Mouse (Mus musculus) adrenal gland, adult 2 months (tissue): Measurements from ENCODE around the gene Mrpl46. TPM values are rescaled to one million over a fixed set of nuclear protein-coding genes. Genes with fewer than 3 reads are reported as not detected.

ENCODE experiments used
- DNase-seq: peaks from one replicate; pipeline ENCODE4 v3.0.0; 2021
- long read RNA-seq: library from polyadenylated mRNA; stranded (forward); transcript quantifications from one replicate; pipeline ENCODE4 v2.0.0, GENCODE M21; 2021
- polyA plus RNA-seq: library from polyadenylated mRNA; depleted of rRNA; stranded (reverse); fragments of >200 nt; gene quantifications from 2 replicates; pipeline ENCODE4 v1.2.3, GENCODE M21; 2012; rRNA removed
- total RNA-seq, 2 experiments: library from RNA; stranded (reverse); gene quantifications; 2 replicates each; pipeline ENCODE4 v1.2.3; 2021

Gene Mrpl46
- total RNA-seq (10 to 100 TPM; 39.3 to 52.6 TPM), polyA plus RNA-seq (11.6 and 13.5 TPM in 2 replicates)
- long read RNA-seq, transcript Mrpl46-201 (4 exons, 1,134 nt) = major isoform, 42 of 43 reads
- long read RNA-seq, partial matches to known transcripts = 1 of 43 reads
- long read RNA-seq, other reads (novel, unspliced or antisense) = 0 of 43 reads

GRCm38 (mm10) chr7:78782639-78783581 is at the start of gene Mrpl46, which contains the start of gene Mrps11:
Gene Mrpl46 (minus strand): TSS chr7:78783531.
Gene Mrps11 (plus strand): TSS chr7:78783119.
- peak; percentile 90 for DNase-seq

DNA sequence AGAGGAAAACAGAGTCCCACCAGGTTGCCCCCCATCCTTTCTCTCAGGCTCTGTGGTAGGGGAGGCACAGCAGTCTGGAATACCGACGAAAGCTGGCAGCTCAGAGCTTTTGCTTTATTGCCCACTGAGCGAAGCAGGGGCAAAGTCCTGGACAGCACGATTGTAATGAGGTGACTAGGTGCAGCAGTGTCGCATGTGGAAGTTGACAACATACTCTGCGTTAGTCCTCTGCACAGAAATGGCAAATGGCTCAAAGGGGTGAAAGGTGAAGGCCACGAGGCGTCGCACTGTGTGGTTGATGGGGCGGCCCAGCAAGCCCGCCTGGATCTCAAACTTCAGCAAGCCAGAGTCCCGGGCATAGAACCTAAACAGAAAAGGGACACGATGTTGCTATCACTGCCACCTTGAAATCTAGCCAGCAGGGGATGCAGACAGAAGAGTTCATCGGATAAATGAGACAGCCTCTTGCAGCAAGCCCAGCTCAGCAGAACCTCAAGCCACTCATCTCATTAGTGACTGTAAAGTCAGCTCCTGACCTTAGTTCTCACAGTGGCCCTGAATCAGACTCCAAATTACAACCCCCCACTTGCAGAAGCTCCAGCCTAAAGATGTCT is 44.5 kb upstream of the Mrpl46 start:
- DNase-seq = peak; percentile 55

DNA sequence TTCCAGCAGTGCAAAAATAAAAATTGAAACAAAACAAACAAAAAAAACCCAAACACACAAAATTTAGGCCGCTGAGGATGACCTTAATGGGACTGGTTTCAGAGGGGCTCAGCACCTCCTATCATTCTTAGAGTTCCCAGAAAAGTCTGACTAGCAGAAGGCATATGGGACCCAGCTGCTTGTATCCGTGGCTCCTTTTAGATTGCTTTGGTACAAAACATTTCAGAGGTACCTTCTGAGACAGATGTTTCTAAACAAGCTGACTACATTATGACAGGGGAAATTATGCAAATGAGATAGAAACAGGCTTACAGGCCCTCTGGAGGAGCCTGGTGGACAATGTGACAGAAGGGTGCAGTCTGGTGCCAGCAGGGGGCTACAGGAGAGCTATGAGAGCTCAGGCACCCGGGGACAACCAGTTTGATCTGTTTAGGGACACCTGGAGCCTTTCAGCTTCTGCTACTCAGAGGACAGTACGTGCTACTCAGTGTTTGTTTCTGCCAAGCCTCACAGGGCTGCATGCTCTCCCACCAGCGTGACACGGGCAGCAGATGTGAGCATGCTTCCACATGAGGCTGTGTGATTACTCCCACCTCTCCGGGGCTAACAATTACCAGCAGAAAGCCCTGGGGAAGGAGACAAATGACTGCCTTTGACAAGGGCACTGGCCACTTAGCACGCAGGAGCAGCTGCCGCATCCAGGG is 43.5 kb upstream of the Mrpl46 start:
- DNase-seq = no peak

DNA sequence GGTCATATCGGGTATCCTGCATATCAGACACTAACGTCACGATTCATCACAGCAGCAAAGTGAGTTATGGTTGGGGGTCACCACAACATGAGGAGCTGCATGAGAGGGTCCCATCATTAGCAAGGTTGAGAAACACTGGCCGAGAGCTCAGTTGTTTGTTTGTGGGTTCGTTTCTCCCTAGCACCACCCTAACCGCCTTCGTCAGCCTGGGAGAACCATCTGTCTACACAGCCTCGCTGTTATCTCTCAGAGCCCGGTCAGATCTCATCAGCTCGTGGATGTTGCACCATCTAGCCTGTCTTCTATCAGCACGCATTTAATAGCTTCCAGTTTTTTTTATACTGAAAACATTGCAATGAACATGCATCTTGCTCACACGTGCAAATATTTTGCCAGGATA is 35.0 kb upstream of the Mrpl46 start:
- DNase-seq = no peak

DNA sequence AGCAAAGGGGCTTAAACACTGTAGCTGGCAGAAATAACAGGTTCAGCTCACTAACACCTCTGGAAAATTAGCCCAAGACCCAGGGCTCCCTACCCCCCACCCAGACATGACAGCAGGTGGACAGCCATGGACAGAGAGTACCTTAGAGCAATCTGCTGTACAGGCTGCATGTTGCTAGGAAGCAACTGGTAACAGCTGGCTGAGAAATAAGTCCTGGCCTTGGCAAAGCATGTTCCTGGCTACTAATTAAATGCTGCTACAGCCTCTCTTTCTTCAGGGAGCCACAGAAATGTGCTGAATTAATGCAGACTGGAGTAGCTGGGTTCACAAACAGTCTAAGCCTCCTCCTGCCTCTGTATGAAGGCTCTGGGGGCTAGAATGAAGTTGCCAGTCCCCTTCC is 31.4 kb upstream of the Mrpl46 start:
- DNase-seq = no peak

GRCm38 (mm10) chr7:78813791-78814190 is 30.5 kb upstream of the Mrpl46 start:
- peak; percentile 41 for DNase-seq

DNA sequence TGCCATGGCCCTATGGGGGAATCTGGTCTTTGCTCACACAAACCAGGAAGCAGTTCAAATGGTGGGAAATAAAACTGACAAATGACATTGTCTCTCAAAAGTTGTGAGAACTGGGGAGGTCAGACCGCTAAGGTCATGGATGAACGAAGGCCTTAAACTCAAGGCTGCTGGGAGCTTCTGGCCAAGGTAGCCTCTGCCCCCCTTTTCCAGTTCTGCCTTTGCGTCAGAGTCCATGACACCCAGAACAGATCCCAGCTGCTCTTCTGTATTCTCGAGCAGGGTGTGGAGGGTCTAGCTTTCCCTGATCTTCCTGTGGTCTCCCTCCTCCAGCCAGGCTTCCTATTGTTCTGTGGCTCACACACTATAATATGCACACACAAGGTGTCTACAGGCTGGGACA is 23.9 kb upstream of the Mrpl46 start:
- DNase-seq = no peak

GRCm38 (mm10) chr7:78803841-78804240 is 20.5 kb upstream of the Mrpl46 start:
- no peak for DNase-seq

- DNase-seq = no peak
Observed at GRCm38 (mm10) chr7:78799730-78800496, 16.6 kb upstream of the Mrpl46 start.

GRCm38 (mm10) chr7:78797843-78798455 is 14.6 kb upstream of the Mrpl46 start:
- DNase-seq = no peak

- no peak for DNase-seq
Observed at GRCm38 (mm10) chr7:78796624-78797023, 13.3 kb upstream of the Mrpl46 start.

- peak; percentile 48 for DNase-seq
Observed at GRCm38 (mm10) chr7:78794571-78795092, 11.3 kb upstream of the Mrpl46 start.

DNA sequence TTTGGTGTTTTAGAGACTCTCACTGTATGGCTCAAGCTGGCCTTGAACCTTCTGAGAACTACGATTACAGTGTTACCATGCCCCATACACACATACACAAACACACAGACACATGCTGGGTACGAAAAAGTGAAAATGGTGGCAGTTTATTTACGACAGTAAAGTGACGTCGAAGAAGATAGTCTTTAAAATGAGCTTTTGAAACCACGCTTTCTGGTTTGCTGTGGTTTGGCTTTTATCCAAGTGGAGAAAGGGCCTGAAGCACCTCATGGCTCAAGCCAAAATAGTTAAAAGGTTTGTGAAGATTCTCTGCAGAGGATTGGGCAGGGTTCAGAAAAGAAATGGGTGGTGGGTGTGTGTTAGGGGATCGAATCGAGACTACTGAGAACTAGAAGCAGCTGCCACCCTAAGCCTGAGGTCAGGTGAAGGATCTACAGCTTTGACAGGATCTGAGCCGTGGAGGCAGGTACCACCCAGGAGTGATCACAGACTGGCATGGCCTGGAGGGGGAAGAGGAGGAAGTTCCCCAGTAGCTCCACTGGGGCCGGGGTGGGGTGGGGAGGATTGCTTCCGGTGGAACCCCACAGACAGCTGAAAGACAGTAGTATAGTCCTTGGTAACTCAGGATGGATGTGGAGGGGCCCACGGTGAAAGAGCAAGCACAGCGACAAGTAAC is 10.7 kb upstream of the Mrpl46 start:
- DNase-seq = no peak

- DNase-seq = peak; percentile 67
Observed at GRCm38 (mm10) chr7:78791359-78792222, 8.3 kb upstream of the Mrpl46 start.

DNA sequence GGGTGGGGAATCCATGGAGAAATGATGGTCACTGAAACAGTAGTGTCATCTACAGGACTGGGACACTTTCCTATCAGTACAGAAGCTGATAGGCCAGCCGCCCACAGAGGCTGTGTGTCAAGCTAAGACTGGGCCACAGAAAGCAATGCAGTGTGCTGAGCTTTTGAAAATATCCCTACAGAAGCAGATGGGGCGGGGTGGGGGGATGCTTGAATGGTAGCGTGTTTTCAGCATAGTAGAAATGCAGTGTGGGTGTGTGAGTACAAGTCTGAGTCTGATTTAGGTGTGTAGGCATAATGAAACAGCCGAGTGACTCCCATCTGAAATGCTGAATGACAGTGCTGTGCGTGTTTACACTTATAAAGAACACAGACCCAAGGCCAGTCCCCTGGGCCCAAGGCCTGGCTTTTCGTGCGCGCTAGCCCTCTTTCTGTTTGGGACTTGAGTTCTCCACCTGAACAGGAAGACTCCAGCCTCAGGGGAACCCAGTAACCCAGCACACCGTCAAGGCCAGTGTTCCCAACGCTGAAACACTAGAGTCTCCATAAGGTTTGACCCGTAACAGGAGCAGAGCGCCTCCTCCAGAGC is 4.6 kb upstream of the Mrpl46 start:
- DNase-seq = peak; percentile 71

- peak; percentile 86 for DNase-seq
Observed at GRCm38 (mm10) chr7:78785906-78786305, 2.6 kb upstream of the Mrpl46 start.

GRCm38 (mm10) chr7:78778741-78779140 is 4.6 kb downstream of the Mrpl46 start:
- DNase-seq = no peak

GRCm38 (mm10) chr7:78770936-78771335 is 12.4 kb downstream of the Mrpl46 start:
- DNase-seq = no peak
